Mouse (Mus musculus) adrenal gland, postnatal 4 days (tissue): Measurements from ENCODE around the gene Izumo1r. TPM values are rescaled to one million over a fixed set of nuclear protein-coding genes. Genes with fewer than 3 reads are reported as not detected.
"Not testable (repeated sequence)": the region's sequence is repeated elsewhere in the genome, so short reads cannot be mapped to it uniquely, and the experiment has no call there.

Experiments
- DNase-seq, 2 experiments: peaks; one replicate each; pipeline ENCODE4 v3.0.0; 2021 to 2022; ENCODE audit warnings: low spot score in 2 of 2, mixed read lengths in 2 of 2
- total RNA-seq, 2 experiments: library from RNA; stranded (reverse); gene quantifications; 2 replicates each; pipeline ENCODE4 v1.2.3; 2021

The Izumo1r gene
- total RNA-seq, 2 experiments from 2014 or later = not detected

DNA sequence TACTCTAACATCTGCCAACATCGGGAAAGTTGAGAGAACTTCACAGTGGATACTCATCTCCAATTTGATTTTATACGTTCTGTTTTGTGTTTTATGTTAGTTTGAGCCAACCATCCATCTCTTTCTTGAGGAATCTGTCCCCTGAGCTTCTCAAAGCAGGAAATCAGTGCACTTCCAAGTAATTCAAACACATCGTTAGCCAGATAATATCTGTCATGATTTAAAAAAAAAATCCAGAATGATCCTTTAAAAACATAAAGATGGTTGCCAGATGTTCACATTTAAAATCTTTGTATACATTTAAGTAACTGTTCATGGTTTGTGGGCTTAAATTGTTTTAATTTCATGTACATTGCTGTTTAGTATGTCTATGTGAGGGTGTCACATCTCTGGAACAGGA, 2.2 kb upstream of the Izumo1r start:
- DNase-seq = no peak

DNA sequence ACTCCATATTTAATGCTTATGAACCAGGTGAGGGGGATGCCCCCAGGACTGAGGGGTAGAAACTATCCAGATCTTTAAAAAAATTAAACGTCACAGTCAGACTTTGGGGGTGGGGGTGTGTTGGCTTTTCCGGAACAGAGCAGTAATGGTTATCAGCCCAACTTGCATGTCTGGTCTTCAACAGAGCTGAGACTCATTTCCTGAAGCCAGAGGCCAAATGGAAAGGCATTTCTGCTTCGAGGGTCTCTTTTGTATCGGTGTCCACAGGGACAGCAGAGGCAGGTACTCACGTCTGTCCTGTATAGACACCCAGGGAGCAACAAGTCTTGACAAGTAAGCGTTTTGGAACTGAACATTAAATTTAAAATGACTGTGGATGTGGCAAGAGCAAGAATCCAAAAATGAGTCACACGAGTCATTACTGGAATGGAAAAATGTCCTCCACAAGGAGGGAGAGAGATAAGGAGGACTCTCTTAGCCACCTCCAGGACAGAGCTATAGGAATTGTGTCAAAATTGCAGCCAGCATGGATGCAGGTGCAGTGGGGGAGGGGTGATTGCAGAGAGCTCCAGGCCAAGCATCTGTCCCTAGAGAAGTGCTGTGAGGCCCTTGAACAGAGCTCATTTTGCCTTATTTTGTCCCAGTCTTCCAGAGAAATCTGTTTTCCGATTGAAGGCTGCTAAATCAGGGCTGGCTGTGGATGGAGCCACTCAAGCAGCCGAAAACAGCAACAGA, 1.2 kb upstream of the Izumo1r start:
- DNase-seq = no peak

DNA sequence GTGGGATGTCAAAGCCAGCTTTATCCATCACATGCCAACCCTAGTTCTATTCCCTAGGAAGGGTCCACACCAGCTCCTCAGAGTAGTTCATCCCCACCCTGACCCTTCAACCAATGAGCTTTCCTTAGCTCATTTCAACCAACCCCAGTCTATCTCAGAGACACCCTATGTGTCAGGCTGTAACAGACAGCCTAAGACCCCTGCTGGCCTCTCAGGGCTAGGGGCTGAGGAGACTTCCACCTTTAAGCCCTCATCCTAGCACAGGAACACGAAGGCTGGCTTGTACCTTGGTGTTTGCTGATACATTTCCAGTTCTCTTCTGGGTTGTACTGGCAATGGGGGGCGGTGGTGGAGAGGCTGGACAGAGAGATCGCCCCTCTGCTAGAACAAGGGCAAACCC, 743 bp downstream of the Izumo1r start:
- no peak for DNase-seq

DNA sequence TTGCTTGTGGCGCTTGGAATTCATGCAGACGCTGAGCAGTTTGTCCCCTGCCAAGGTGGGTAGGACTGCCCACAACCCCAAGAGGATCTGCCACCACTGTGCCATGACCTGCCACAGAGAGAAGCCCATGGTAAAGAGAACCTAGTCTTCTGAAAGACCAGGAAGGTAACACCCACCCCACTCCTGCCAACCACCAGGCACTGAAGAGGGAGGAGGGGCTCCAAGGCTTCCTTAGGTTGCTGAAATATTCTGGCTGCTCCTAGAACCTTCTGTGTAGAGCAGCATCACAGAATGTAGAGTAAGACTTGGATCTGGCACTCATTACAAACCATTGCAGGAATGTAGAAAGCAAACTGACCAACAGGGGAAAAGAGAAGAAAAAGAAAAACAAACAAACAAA, 1.3 kb downstream of the Izumo1r start:
- DNase-seq = no peak

DNA sequence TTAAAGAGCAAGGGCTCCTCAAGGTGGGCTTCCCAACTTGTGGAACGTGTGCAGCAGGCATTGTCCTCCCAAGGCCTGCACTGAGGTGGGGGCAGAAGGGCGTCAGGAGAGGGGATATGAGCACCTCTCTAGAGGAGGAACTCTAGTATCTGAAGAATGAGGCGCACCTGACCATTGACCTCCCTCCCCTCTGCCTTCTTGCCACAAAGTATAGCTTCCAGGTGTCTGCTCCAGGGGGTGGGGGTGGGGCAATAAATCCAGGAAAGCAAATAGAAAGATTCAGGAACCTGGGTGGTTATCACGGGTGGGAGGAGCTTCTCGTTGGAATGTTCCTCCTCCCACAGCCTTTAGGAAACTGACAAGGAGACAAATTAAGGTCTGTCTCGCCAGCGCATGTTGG, 2.0 kb downstream of the Izumo1r start:
- no peak for DNase-seq

DNA sequence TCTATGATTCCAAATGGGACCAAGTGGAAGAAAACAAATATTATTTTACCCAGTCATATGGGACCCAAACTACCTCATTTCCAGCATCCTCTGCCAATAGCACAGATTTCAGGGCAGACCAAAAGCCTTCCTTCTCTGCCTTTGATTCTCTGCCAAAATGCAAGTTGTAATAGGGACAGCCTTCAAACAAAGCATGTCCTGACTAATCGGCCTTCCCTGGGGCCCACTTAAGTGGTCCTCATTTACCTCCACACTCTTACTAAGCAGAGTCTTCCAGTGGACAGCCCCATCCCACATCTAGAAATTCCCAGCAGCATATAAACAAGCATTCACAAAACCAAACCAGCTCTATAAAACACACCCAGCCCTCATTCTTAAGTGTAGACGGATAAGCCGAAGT, 6.6 kb downstream of the Izumo1r start:
- no peak for DNase-seq

DNA sequence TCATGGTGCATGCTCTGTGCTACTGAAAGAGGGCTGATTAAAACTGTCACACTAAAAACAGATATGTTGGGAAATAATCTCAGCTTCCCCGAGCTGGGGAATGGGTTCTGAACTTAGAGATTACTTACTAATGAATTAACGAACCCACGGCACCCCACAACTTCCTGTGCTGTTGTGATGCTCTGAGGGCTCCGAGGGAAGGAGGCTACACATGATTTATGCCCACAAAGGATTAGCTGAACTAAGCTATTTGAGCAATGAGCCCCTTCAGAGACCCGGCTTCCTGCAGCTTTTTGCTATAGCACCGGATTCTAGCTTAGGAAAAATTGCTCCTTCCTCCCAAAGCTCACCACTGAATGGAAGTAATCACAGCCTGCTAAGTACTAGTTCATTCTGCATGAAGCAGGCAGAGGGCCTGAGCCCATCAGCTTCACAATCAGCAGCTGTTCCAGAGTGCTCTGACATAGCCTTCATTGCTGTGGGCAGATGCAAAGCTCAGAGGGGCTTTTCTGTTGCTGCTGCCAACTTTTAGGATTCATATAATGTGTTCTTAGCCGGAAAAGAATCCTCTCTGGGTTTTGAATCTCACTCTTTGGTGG, 8.4 kb downstream of the Izumo1r start:
- no peak for DNase-seq

DNA sequence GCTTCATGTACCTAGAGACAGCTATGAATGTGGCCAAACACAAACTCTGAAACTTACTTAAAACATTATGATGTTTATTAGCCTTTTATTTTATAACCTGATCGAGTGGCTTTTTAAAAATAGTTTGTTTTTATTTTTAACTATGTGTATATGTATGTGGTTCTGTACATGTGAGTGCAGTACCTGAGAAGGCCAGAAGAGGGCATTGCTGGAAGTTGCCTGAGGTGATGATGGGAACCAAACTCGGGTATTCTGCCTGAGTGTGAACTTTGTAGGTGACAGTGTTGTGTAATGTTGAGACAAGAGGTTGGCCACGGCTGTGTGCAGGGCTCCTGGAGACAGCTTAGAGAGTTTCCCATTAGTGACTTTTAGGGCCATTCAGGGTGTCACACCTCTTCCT, 9.1 kb downstream of the Izumo1r start:
- DNase-seq = no peak

DNA sequence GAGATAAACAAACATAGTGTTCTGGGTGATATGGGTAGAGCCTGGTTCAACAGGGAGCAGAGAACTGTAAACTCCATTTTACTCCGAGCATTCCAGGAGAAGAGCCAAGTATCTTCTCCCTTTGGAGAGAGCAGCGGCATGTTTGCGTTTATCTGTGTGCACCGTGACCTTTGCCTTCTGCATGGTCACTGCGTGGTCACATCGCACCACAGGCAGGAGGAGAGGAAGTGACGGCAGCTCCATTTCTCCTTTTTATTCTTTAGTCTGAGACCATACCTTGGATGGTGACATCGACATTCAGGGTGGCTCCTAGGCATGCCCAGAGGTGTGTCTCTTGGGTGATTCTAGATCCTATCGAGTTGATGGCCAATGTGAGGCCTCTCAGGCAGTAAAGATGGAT, 10.4 kb downstream of the Izumo1r start:
- no peak for DNase-seq

DNA sequence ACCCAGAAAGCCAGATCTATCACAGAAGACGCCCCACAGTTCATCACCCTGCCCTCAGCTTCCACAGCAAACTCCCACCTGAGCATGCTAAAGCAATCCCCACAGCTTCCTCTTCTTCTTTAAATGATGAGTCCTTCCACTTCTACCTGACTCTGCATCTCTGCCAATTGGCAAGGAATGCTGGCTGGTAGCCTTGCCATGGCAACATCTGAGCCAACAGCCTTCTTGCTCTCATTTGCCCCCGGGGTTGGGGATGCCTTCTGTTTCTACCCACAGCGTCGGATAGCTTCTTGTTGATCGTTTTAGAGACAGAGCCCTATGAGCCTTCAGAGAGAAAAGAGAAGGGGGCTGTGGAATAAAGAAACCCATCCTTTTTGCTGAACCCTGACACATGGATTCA, 11.9 kb downstream of the Izumo1r start:
- DNase-seq = no peak

DNA sequence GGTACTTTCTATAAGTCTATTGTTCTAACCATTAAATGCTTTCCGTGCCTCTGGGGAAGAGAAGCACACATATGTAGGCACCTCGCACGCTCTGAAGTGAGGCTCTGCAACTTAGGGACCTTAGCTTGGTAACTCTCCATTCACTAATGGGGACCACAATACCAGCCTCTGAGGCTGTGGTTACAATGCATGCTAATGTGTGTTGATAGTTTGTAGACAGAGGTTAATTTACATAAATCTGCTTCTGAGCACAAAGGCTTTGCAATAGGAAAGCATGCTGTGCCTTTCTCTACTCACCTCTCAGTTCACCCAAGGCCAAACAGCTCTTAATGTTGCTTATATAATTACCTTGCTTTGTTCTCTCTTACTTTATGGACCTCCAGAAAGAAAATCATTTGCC, 13.1 kb downstream of the Izumo1r start:
- no peak for DNase-seq

DNA sequence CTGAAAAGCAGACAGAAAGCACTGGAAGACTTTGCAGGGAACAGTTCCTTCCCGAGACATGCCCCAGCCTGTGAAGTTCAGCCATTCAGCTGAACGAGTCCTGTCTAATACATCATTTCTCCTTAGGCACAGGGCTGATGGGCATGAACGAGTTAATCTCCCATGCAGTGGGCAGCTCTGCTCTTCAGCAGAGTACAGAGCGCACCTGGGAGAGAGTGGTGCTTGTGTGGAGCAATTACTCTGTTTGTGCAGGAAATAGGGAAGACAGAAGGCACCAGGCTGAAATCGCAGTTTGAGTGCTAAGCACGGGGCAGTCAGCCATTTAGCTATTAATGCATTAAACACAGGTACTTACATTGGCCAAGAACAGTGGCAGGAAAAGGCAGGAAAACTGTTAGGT, 15.1 kb downstream of the Izumo1r start:
- no peak for DNase-seq

DNA sequence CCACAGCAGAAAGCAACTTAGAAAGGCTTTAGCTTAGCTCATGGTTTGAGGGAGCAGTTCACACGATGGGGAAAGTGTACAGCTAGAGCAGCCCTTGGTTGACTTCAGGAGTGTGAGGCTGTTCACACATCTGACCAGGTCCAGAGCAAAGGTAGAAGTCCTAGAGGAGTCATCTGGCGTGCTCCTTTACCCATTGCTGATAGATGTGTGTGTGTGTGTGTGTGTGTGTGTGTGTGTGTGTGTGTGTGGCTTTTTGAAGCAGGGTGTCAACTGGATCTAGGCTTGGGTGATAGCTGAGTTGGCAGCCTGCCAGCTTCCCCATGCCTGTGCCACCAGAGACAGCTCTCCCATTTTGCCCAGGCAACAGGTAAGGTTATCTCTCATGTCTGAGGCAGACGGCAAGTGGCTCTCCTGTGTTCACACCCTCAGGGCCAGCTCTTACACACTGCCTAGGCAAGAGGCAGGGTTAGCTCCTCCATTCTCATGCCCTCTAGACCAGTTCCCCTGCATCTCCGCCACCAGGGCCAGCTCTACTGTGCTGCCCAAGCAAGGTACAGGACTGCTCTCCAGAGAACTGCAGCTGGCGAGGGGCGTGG, 15.9 kb downstream of the Izumo1r start:
- DNase-seq = no peak

DNA sequence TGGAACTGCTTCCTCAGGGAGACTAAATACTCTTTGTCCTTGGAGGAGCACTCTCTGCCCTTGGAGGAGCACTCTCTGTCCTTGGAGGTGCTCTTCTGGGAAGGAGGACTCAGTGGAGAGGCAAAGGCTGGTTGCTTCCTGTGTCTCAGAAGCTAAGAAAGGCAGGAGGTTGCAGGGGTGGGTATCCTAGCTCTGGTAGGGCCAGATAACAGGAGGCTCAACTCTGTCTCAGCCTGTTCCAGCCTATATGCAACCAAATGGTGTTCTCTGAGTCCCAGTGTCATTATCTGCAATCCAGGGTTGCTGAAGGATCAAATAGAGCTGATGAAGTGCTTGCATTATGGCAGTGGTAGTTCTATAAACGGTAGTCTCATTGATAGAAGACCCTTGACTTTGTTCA, 17.8 kb downstream of the Izumo1r start:
- DNase-seq = no peak

DNA sequence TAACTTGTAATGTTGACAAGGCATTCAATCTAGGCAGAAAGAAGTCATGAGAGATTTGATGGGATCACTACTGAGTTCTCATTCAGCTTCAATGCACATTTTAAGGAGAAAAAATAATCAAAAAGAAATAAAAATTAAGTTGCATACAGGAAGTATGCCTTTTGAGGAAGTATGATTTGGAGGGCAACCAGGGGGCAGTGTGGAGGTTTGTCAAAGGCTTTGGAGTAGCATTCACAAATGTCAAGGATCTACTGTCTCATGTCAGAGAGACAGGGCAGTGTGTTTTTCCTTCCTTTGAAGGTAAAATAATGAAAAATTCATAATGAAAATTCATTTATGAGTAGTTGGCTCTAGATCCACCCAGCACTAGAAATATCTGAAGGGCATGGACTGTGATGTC, 18.6 kb downstream of the Izumo1r start:
- DNase-seq = no peak

DNA sequence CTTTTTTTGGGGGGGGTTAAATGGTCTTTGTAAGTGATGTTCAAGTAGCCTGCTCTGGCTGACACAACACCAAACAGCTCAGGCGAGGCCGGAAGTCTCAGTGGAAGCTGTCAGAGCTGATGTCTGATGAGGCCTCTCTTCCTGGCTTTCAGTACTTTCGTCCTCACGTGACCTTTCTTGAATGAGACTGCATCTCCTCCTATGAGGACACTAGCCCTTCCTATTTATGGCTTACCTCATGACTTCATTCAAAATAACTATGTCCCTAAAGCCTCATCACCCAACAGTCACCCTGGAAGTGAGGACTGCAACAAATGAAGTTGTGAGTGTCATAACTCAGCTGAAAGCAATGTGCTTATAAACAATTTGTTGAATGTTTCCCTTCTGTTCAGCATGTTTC, 19.1 kb downstream of the Izumo1r start:
- DNase-seq = no peak

DNA sequence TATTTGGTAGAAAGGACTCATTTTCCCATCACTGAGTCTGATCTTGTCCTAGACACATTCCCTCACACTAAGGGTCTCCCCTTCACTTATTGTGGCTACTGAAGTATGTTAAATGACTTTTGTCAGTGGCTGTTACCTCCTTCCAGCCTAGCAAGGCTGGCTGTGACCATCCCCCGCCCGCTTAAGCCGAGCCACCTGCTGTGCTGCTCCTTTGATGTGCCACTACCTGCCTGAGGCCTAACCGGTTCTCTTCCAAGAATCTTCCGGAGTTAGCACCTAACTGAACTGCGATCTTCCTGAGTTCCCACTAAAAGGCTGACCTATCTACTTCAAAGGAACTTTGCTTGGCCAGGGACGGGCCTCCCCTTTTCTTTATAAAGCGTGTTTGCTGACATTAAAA, 27.2 kb downstream of the Izumo1r start:
- DNase-seq = not testable (repeated sequence)

DNA sequence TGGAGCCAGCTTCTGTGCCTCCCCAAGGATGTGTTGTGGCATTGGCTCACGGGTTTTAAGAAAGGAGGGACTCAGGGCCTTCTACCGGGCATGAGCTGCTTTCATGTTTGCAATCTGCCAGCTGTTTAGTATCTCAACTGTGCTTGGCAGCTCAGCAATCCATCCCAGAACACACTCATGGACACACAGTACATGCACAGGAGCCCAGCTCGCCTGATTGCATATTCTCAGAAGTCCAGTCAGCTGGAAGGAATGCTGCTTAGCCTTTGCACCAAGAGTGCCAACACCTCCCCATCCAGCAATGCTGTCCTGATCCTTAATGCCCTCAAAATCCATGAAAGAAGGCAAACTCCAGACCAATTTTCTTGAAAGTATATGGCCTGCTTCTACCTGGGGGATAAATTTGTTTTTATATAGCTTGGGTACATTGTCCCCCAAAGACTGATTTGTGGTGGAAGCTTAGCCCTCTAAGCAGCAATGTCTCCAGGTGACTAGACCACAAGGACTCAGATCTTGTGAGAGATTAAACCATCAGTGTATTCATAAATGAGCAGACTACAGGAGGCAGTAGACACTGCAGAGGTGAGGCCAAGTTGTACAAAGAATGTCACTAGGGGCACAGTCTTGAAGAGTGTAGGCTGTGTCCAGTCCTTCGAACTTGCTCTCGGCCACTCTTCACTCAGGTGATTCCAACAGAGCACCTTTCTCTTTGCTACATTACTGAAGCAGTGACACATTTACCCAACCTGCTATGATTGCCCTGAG, 27.8 kb downstream of the Izumo1r start:
- DNase-seq = no peak

DNA sequence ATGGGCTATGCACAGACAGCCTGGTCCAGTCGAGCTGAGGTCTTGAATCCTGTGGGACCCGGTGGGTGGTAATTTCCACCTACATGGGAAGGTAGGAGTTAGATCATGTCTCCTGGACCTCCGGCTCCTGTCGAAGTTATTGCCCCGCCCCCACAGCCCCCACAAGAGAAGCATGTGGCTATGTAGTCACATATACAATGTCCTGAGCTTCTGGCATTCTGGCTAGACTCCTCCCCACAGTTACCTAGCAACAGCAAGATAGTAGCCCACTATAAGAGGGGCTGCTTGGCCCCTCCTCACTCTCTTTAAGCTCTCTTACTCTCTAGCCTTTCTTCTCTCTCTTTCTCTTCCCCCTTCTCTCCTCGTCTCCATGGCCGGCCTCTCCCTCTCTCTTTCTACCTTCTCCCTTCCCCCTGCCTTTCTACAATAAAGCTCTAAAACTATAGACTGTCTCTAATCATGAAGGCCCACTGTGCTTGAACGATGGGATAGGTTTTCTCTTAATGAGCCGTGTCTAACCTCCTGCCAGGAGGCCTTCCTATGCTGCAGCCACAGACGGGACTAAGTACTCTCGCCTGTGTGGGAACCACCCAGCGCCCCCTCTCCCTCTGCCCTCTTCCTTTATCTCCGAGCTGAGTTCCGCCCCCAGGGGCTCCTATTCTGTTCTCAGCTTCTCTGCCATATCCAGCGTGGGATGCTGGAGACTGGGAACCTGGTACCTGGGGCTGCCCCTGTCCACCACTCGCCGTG, 31.4 kb downstream of the Izumo1r start:
- no peak for DNase-seq

DNA sequence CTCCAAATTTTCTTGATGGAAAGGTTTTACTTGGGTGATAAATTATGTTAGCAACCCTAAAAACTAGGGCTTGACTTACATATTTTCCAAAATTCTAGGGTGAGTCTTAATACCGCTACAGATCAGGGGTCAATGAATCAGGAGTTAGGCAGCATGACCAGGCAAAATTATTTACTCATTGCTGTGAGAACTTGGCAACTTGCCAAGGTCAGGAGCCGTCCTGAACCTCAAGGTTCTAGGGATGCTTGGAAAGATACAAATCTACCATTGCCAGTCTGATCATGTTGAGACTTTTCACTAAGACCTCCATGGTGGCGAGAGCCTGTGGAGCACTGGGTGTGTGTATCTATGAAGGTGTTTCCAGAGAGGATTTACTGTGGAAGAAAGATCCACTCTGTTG, 32.2 kb downstream of the Izumo1r start:
- no peak for DNase-seq

DNA sequence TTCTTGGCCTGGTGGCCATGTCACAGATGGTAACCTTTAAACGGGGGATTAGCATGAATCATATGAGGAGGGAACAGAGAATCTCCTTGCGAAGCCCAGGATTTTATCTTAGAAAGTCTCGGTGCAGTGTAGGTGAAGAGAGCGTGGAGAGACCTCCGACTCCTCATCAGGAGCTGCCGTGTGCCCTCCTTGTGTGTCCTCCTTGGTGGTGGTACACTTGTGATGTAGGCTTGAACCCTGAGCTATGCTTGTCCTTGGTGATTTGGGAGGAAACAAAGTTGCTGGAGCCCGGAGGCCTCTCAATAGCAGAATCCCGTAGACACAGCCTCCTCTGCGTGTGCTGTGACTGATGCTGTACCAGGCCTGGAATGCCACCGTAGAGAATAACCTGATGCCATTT, 32.9 kb downstream of the Izumo1r start:
- DNase-seq = no peak
